15 mouse cellular contexts compared by ENCODE assay signal in genomic region chr16:34473891-34474290, GRCm38 (mm10).
A peak's percentile ranks its signal among the peaks of the same experiment; 100 is the strongest.
DNase-seq lines count a peak whose midpoint lies in the region; ATAC-seq lines count a peak whose summit lies in the region.
"Had no signal": no experiment of that assay in that cellular context is flagged by ENCODE, and none has a peak within 500 bp of the region (broad histone marks: within the 10 kb centered on the region; RNA-seq: fewer than 3 reads in every experiment).

No protein-coding gene starts in this region.

- peak overlapping the region; percentile 53; the same call in 1 of the 2 replicates for H3K27ac ChIP-seq in forebrain, embryonic 12.5 days
- H3K27ac ChIP-seq in midbrain, embryonic 12.5 days (replicated peaks), result peak overlapping the region; percentile 60
- H3K27ac ChIP-seq: heart, embryonic 15.5 days; neural tube, embryonic 13.5 days; stomach, embryonic 15.5 days had no signal

- no peaks in the 10 kb centered on the region for H3K27me3 ChIP-seq in forebrain, embryonic 12.5 days
- no peaks in the 10 kb centered on the region for H3K27me3 ChIP-seq in midbrain, embryonic 12.5 days
- H3K27me3 ChIP-seq: heart, embryonic 15.5 days; neural tube, embryonic 13.5 days; Patski; stomach, embryonic 15.5 days had no signal

- DNase-seq in left cerebral cortex, postnatal 10 days (ENCODE audit: extremely low spot score in 1 of 2, low spot score in 2 of 2), result peak; percentile 47 to 51
- no peak for DNase-seq in left cerebral cortex, adult 8-10 months (ENCODE audit: low spot score in 2 of 2)
- DNase-seq in brain, adult 2 months (ENCODE audit: low read depth, low spot score), result peak; percentile 52
- no peak for DNase-seq in spleen, postnatal 10 days (ENCODE audit: low spot score in 2 of 2)
- no peak for DNase-seq in cerebellum, adult 9-11 months
- DNase-seq: gastrocnemius, postnatal 36 days; right cerebral cortex, postnatal 25 days; thymus, postnatal 4 days had no signal

- H3K9me3 ChIP-seq in forebrain, embryonic 12.5 days, result no peaks in the 10 kb centered on the region
- no peaks in the 10 kb centered on the region for H3K9me3 ChIP-seq in midbrain, embryonic 12.5 days
- H3K9me3 ChIP-seq: heart, embryonic 15.5 days; neural tube, embryonic 13.5 days; stomach, embryonic 15.5 days had no signal

- intact Hi-C loops in left cerebral cortex, postnatal 10 days (cut with DNase I), result no loop called here

- H3K36me3 ChIP-seq in forebrain, embryonic 12.5 days (replicated peaks), result no peaks in the 10 kb centered on the region
- no peaks in the 10 kb centered on the region for H3K36me3 ChIP-seq in midbrain, embryonic 12.5 days
- H3K36me3 ChIP-seq: heart, embryonic 15.5 days; neural tube, embryonic 13.5 days; stomach, embryonic 15.5 days had no signal

- peaks cover 65% of the 10 kb centered on the region for H3K4me1 ChIP-seq in forebrain, embryonic 12.5 days
- H3K4me1 ChIP-seq in midbrain, embryonic 12.5 days, result peaks cover 57% of the 10 kb centered on the region

- H3K4me3 ChIP-seq in forebrain, embryonic 12.5 days (replicated peaks), result no peak overlapping the region
- no peak overlapping the region for H3K4me3 ChIP-seq in midbrain, embryonic 12.5 days
- H3K4me3 ChIP-seq: heart, embryonic 15.5 days; neural tube, embryonic 13.5 days; stomach, embryonic 15.5 days had no signal

- peak overlapping the region; percentile 12; the same call in 1 of the 2 replicates for H3K9ac ChIP-seq in forebrain, embryonic 12.5 days
- no peak overlapping the region for H3K9ac ChIP-seq in midbrain, embryonic 12.5 days (replicated peaks)
- H3K9ac ChIP-seq: heart, embryonic 15.5 days; neural tube, embryonic 13.5 days; stomach, embryonic 15.5 days had no signal

- ATAC-seq in forebrain, embryonic 12.5 days (ENCODE audit: low FRiP score), result no peak
- ATAC-seq in midbrain, embryonic 12.5 days (ENCODE audit: low FRiP score, low read depth), result no peak
- ATAC-seq: lung, postnatal 0 days; Patski had no signal

- WGBS in forebrain, embryonic 12.5 days, result 46% methylated on average over 4 of the region's 4 CpGs
- WGBS in midbrain, embryonic 12.5 days, result 33% methylated on average over 4 of the region's 4 CpGs

- no peak overlapping the region for H3K4me2 ChIP-seq in forebrain, embryonic 12.5 days
- H3K4me2 ChIP-seq in midbrain, embryonic 12.5 days (replicated peaks), result no peak overlapping the region
- H3K4me2 ChIP-seq: heart, embryonic 15.5 days; neural tube, embryonic 13.5 days; stomach, embryonic 15.5 days had no signal

Comparison
In these comparisons a context has a peak if more than half of its experiments do, and no peak if none do; other contexts are left out.
1. DNase-seq: peak in left cerebral cortex, postnatal 10 days (2 of 2) and brain, adult 2 months (single experiment); none in left cerebral cortex, adult 8-10 months (0 of 2), spleen, postnatal 10 days (0 of 2) and cerebellum, adult 9-11 months (single experiment).